Mouse (Mus musculus) ZHBTc4 (cell line): ENCODE data around the gene Adgrl1.

Source experiments
- DNase-seq: peaks from one replicate; pipeline ENCODE4 v3.0.0-alpha.2; 2011; ENCODE audit warnings: low read depth, low spot score

Adgrl1 gene

GRCm38 (mm10) chr8:83901566-83902485, 1.9 kb downstream of the Adgrl1 start:
- no peak for DNase-seq

- peak; percentile 74 for DNase-seq
Measured at GRCm38 (mm10) chr8:83902961-83903666, 3.2 kb downstream of the Adgrl1 start.

- no peak for DNase-seq
Measured at GRCm38 (mm10) chr8:83908583-83908982, 8.7 kb downstream of the Adgrl1 start.

GRCm38 (mm10) chr8:83909311-83909710, 9.4 kb downstream of the Adgrl1 start:
- no peak for DNase-seq

GRCm38 (mm10) chr8:83911809-83912731, 12.2 kb downstream of the Adgrl1 start:
- DNase-seq: no peak

- DNase-seq: no peak
Measured at GRCm38 (mm10) chr8:83914232-83914631, 14.3 kb downstream of the Adgrl1 start.

GRCm38 (mm10) chr8:83914860-83915259, 15.0 kb downstream of the Adgrl1 start:
- no peak for DNase-seq

- DNase-seq: no peak
Measured at GRCm38 (mm10) chr8:83916015-83916414, 16.1 kb downstream of the Adgrl1 start.

GRCm38 (mm10) chr8:83917566-83917965, 17.7 kb downstream of the Adgrl1 start:
- no peak for DNase-seq

- peak; percentile 87 for DNase-seq
Measured at GRCm38 (mm10) chr8:83921558-83921957, 21.7 kb downstream of the Adgrl1 start.

GRCm38 (mm10) chr8:83922727-83923126, 22.8 kb downstream of the Adgrl1 start:
- no peak for DNase-seq

- DNase-seq: no peak
Measured at GRCm38 (mm10) chr8:83924585-83924984, 24.7 kb downstream of the Adgrl1 start.

- no peak for DNase-seq
Measured at GRCm38 (mm10) chr8:83926266-83926665, 26.4 kb downstream of the Adgrl1 start.

- DNase-seq: no peak
Measured at GRCm38 (mm10) chr8:83934222-83934621, 34.3 kb downstream of the Adgrl1 start.

GRCm38 (mm10) chr8:83934994-83935393, 35.1 kb downstream of the Adgrl1 start:
- no peak for DNase-seq

- no peak for DNase-seq
Measured at GRCm38 (mm10) chr8:83935435-83935834, 35.5 kb downstream of the Adgrl1 start.

GRCm38 (mm10) chr8:83937645-83938044, 37.7 kb downstream of the Adgrl1 start:
- no peak for DNase-seq

GRCm38 (mm10) chr8:83938330-83938729, 38.4 kb downstream of the Adgrl1 start:
- no peak for DNase-seq

GRCm38 (mm10) chr8:83941066-83941677, 41.3 kb downstream of the Adgrl1 start:
- DNase-seq: no peak

- no peak for DNase-seq
Measured at GRCm38 (mm10) chr8:83942446-83942845, 42.5 kb downstream of the Adgrl1 start.

- DNase-seq: no peak
Measured at GRCm38 (mm10) chr8:83945540-83945939, 45.6 kb downstream of the Adgrl1 start.
